Mouse (Mus musculus) granulocyte monocyte progenitor cell, adult 5-6 weeks (primary cell): ENCODE measurements around the gene Btnl6. TPM values are rescaled to one million over a fixed set of nuclear protein-coding genes. Genes with fewer than 3 reads are reported as not detected.
"Not testable (repeated sequence)": the region's sequence is repeated elsewhere in the genome, so short reads cannot be mapped to it uniquely, and the experiment has no call there.

Source experiments
- ATAC-seq: replicated peaks from 2 replicates; pipeline ENCODE4 v1.8.0; 2016; ENCODE audit warnings: mild to moderate bottlenecking, moderate TSS enrichment, inconsistent platforms; ENCODE audit not compliant: poor library complexity, severe bottlenecking
- total RNA-seq, 2 experiments: library from RNA; stranded (forward) in 1 of 2; stranded (reverse) in 1 of 2; fragments of 200-712, 200-1000 nt in 1 of 2; fragments of >200 nt in 1 of 2; fragmentation: Nextera tagmentation in 1 of 2; gene quantifications; 2 replicates each; pipeline ENCODE4 v1.2.3; 2014 to 2017

Btnl6 gene
- total RNA-seq (2014; fragmentation: Nextera tagmentation) (not detected in 2 replicates), total RNA-seq (2017) (not detected in 2 replicates)

- no peak for ATAC-seq
Observed at GRCm38 (mm10) chr17:34517252-34517651, at the start of gene Btnl6. TSS of gene Btnl6 (minus strand) at chr17:34517352.

GRCm38 (mm10) chr17:34564796-34565195 is 47.6 kb upstream of the Btnl6 start:
- ATAC-seq: no peak

DNA sequence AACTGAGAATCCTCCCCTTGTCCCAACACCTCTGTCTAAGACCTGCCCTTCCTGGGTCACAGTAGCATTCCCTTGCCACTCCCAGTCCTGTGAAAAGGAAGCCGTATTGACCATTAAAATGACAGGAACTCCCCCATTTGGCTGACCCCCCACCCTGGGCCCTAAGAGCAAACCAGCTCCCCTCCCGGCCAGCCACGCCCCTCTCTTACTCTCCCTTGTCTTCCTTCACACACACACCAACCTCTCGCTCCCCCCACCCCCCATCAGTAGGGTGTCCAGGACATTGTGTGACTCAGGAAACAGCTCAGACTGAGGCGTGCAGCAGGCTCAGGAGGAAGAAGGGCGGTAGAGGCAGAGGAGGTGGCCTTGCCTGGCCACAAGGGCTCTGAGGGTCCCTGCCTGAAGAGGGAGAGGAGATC is 46.9 kb upstream of the Btnl6 start, which contains the start of gene Notch4:
Notch4 (plus strand) TSS at position 266 of the 419 bp plus-strand sequence.
- 0 out of 2 replicates have a peak, but pooled peaks have one; percentile 13 for ATAC-seq

DNA sequence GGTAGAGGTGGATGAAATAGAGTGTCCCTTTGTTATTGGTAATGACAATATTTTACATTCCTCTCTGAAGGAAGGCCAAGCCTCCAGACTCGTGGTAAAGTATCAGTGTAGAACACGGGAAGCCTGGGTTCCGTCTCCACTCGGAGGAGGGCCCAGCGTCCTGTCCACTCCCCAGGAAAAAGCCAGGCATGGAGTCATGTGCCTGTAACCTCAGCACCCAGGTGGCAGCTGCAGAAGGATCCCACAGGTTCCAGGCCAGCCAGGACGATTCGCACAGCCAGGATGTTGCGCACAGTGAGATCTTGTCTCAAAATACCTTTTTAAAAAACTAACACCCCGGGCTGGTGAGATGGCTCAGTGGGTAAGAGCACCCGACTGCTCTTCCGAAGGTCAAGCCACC is 46.2 kb upstream of the Btnl6 start:
- no peak for ATAC-seq

DNA sequence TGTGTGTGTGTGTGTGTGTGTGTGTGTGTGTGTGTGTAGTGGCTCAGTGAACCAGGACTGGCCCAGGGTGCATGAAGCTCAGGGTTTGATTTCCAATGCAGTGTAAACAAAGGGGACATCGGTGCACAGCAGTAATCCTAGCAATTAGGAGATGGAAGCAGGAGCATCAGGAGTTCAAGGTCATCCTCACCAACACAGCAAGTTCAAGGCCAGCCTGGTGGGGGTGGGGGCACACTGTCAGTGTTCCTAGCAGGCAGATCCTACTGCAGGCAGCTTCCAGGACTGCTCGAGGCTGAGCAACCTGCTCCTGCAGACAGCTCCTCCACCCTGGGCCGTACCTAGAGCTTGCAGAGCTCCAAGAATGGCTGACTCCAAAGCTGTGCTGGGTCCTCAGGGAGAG is 45.4 kb upstream of the Btnl6 start:
- no peak for ATAC-seq

DNA sequence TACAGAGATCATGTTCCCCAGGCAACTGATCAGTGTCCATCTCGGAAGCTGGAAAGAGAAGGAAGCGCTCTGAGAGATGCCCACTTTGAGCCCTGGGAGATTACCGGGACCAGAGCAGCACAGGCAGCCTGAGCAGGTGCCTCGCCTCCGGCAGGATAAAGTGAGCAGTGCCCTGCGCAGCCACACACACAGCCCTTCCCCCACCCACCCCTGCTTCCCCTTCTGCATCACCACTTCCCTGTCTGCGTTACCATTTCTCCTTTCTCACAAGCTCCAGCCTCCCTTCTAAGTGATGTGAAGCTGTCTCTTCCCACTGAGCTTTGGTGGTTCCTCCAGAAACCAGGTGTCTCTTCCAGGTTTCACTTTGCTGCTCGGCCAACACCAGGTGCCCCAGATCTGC is 44.0 kb upstream of the Btnl6 start:
- ATAC-seq: peak; percentile 84

DNA sequence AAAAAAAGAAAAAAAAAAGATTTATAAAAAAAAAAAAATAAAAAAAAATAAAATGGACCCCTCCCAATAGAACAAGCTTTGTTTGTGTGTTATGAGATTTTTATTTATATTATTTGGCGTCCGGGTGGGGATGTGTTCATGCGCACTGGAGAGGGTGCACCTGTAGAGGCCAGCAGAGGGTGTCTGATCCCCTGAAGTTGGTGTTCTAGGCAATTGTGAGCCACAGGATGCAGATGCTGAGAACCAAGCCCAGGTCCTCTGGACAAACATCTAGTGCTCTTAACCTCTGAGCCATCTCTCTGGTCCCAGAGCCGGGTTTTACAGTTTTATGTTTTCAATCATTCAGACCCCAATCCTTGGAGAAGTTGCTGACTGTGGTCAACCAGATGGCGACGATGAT is 43.3 kb upstream of the Btnl6 start:
- no peak for ATAC-seq

- no peak for ATAC-seq
Observed at GRCm38 (mm10) chr17:34559895-34560294, 42.7 kb upstream of the Btnl6 start.

GRCm38 (mm10) chr17:34559116-34559515 is 42.0 kb upstream of the Btnl6 start:
- ATAC-seq: no peak

- no peak for ATAC-seq
Observed at GRCm38 (mm10) chr17:34557411-34557810, 40.3 kb upstream of the Btnl6 start.

- ATAC-seq: no peak
Observed at GRCm38 (mm10) chr17:34556406-34556805, 39.3 kb upstream of the Btnl6 start.

DNA sequence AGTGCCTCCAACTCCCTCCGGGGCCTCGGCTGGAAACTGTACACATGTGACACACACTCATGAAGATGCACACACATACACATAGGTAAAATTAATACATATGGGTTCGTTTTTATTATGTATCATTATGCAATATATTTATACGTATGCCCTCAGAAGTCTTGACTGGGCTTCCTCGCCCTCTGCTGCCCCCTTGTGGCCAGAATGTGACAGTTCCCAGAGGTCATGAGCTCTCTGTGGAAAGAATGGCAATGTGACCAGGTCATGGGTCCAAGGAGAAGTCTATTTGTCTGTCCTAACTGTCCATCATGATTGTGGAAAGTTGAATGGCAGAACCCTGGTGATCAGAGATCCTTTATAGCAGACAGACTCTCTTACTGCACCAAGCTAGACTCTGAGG is 38.3 kb upstream of the Btnl6 start:
- ATAC-seq: peak; percentile 74

- no peak for ATAC-seq
Observed at GRCm38 (mm10) chr17:34549843-34550242, 32.7 kb upstream of the Btnl6 start.

DNA sequence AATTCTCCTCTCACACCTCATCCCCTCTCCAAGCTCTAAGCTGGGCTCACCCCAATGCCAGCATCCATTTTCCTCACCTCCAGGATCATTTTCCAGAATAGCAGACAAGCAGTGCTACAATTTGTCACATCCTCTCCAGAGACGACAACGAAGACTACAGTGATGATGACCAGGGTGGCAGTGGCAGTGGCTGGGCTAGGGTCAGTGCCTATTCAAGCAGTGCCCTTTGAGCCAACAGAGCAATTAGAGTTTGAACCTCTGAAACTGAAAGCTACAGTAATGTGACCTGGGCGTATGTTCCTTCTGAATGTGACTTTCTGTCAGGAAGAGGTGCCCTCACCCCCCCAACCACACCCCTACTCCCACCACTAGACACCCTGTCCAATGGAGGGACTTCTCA is 32.0 kb upstream of the Btnl6 start:
- ATAC-seq: no peak

DNA sequence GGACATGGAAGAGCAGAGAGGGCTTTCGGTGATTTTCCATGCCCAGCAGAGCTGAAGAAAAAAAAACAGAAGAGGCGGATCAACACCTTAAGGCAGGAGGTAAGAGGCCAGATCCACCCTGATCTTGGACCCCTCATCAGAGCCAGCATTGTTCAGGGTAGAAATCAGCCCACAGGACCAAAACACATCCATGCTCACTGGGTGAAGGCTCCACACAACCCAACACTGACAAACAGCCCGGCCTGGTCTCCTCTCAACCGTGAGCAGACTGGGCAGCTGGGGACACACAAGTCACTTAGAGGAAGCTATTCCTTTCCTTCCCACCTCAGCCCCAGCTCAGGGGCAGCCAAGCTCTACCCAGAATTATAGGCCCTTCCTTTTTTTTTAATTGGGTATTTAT is 30.4 kb upstream of the Btnl6 start:
- no peak for ATAC-seq

- ATAC-seq: no peak
Observed at GRCm38 (mm10) chr17:34546797-34547196, 29.6 kb upstream of the Btnl6 start.

GRCm38 (mm10) chr17:34543567-34543966 is 26.4 kb upstream of the Btnl6 start:
- ATAC-seq: not testable (repeated sequence)

- ATAC-seq: no peak
Observed at GRCm38 (mm10) chr17:34532671-34533070, 15.5 kb upstream of the Btnl6 start.

- no peak for ATAC-seq
Observed at GRCm38 (mm10) chr17:34519001-34519400, 1.8 kb upstream of the Btnl6 start.

DNA sequence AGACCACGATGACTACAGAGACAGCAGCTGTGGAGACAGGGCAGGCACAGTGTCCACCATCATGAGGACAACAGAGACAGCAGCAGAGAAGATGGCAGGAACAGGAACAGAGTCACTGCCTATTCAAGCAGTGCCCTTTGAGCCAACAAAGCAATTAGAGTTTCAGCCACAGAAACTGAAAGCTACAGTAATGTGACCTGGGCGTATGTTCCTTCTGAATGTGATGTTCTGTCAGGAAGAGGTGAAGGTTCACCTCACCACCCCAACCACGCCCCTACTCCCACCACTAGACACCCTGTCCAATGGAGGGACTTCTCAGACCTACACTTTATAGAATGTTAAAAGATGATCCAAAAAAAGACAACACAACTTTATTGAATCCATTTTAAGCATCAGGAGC is 1.4 kb upstream of the Btnl6 start:
- ATAC-seq: not testable (repeated sequence)

DNA sequence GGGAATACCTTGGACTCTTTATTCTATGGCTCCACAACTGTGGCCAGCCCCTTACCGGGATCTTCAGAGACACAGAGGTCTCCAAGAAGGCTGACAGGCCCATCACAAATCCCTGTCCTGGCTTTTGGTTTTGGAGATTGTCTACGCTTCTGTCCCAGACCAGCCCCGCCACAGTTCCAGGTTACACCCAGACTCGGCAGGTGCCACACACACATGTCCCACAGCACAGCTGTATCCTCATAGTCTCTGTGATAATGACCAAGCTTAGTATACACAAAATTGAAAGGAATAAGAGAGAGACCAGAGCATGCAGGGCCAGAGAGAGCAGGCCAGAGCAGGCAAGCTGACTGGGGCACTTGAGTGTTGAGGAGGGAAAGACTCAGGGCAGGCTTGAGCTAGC is 643 bp upstream of the Btnl6 start:
- ATAC-seq: no peak

DNA sequence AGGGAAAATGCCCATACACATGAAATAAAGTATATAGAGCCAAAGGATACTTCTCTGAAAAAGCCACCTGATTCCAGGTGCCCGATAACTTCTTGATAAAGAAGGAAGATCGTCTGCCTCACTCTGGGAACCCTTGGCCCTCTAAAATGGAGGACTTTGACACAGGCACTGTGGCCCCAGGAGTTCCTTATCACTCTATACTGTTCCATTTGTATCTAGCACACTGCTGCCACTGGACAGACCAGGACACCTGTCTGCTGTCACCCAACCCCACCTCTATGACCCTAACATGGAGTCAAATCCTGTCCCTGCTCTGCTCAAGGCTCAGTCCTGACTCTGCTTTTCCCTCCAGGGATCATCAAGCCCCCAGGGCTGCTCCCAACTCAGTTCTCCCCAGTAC is 638 bp downstream of the Btnl6 start:
- no peak for ATAC-seq

DNA sequence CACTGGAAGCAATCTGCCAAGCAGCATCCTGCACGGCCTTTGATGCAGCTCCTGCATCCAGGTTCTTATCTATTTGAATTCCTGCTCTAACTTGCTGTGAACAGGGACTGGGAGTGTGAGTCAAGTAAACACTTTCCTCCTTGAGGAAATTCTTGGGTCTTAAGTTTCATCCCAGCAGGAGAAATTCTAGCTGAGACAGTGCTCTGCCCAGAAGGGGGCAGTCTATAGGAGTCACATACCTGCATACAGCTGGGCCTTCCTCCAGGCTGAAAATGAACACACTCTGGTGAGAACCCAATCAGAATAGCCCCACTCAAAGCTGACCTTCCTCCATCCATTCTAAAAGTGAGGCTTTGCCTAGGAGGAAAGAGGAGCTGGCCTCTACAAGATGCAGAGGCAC is 5.4 kb downstream of the Btnl6 start:
- ATAC-seq: not testable (repeated sequence)
